Mouse (Mus musculus): ENCODE measurements around the gene Clpx.
"Not testable (repeated sequence)": the region's sequence is repeated elsewhere in the genome, so short reads cannot be mapped to it uniquely, and the experiment has no call there.

The Clpx gene

DNA sequence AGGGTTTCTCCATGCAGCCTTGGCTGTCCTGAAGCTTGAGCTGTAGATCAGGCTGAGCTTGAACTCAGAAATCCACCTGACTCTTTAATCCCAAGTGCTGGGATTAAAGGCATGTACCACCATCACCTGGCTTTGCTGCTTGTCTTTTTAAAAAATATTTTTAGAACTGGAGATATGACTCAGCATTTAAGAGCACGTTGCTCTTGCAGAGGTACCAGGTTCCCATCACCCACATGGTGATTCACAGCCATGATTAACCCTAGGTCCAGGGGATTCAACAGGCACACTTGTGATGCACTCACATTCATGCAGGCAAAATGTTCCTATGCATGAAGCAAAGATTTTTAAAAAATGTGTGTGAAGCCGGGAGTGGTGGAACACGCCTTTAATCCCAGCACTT, 1.6 kb upstream of the Clpx start:
- no peak for DNase-seq (ENCODE audit: low spot score in 2 of 2)

DNA sequence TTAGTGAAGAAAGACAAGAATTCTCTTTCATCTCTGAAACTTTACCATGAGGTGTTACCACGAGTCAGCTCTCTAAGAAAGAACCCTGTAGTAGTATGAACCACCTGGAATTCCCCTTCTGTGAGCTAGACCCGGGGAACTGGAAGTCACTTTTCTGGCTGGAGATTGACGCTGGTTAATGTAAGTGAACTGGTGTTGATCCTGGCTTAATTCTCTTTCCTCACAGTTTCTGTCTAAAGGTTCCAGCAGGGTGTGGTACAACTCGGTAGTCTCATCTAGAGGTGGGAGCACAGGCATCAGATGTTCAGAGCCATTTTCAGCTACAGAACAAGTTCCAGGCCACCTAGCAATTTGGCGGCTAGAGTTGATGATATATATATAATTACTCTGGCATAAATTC, 941 bp upstream of the Clpx start:
- DNase-seq (ENCODE audit: low spot score in 2 of 2) = no peak

DNA sequence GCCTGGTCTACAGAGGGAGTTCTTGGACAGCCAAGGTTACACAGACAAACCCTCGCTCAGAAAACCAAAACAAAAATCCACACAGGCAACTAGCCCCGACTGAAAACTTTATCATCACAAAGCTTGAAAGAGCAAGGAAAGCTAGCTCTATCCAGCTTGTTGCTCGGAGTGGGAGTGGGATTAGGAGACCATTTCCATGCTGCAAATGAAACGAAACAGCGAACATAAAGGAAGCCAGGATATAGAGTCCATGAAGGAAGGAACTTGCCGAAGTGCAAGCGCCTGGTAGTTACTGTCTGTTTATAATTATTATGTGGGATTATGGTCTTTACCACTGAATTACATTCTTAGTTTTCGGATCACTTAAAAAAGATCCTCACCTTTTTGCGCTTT, 484 bp upstream of the Clpx start:
- DNase-seq (ENCODE audit: low spot score in 2 of 2) = no peak

DNA sequence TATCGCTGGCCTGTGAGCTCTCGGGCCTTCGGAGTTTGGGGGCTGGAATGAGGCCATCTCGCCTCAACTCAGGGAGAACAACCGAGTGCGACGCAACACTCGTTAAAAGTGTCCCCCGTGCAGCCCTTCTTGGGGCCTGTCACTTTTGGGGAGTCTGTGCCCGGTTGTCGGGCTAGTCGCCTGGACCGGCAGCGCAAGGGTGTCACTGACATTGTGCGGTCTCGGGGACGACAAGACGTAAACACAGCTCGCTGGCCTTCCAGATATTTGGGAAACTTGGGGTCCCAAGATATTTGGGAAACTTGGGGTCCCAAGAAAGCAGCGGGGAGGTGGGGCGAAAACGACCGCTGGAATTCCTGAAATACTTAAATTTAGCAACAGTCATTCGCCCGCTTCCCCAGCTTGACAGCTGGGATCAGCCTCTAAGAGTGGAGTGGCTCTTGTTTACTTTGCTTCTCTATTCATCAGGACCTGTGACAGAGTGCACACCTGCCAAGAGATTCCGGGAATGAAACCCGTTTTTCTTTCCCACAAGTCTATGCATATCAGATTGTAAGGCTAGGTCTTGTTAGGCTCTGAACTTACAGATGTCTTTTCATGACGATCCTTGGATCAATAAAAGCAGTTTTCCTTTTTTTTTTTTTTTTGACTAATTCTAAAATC, 787 bp downstream of the Clpx start:
- DNase-seq (ENCODE audit: low spot score in 2 of 2) = no peak

DNA sequence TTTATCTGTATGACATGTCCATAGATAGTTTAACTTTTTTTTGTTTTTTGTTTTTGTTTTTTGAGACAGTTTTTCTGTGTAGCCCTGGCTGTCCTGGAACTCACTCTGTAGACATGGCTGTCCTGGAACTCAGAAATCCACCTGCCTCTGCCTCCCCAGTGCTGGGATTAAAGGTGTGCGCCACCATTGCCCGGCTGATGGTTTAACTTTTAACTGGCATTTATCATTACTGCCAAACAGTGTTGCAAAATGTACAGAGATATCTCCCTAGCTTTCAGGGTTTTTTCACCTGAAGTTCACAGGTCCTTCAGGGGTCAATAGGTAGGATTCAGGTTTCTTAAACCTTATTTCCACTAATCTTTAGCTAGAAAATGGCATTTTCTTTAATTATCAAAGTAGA, 3.0 kb downstream of the Clpx start:
- DNase-seq (ENCODE audit: low spot score in 2 of 2) = no peak

DNA sequence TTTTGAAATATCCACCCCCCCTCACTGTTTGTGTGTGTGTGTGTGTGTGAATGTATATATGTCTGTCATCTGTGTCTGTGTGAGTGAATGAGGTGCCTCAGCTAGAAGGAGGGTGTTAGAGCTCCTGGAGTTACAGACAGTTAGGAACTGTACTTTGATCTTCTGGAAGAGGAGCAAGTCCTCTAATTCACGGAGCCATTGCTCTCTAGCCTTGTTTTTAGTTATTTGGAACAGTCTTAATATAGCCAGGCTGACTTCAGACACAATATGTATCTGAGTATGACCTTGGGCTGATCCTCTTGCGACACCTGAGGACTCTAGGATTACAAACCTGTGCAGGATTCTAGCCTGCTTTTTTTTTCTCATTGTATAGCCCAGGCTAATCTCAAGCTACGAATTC, 4.7 kb downstream of the Clpx start:
- DNase-seq (ENCODE audit: low spot score in 2 of 2) = no peak

DNA sequence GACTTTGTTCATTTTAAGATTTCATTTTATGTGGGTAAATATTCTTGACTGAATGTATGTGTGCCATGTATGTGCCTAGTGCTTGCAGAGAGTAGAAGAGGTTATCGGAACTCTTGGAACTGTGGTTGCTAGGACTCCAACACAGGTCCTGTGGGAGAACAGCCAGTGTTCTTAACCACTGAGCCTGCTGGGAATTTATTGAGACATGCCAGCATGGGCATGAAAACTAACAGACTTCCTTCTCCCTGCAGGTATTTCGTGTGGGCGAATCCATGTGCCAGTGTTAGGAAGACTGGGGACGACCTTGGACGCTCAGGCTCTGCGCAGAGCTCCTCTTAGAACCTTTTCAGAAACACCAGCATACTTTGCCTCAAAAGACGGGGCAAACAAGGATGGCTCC, 5.6 kb downstream of the Clpx start:
- DNase-seq (ENCODE audit: low spot score in 2 of 2) = no peak

DNA sequence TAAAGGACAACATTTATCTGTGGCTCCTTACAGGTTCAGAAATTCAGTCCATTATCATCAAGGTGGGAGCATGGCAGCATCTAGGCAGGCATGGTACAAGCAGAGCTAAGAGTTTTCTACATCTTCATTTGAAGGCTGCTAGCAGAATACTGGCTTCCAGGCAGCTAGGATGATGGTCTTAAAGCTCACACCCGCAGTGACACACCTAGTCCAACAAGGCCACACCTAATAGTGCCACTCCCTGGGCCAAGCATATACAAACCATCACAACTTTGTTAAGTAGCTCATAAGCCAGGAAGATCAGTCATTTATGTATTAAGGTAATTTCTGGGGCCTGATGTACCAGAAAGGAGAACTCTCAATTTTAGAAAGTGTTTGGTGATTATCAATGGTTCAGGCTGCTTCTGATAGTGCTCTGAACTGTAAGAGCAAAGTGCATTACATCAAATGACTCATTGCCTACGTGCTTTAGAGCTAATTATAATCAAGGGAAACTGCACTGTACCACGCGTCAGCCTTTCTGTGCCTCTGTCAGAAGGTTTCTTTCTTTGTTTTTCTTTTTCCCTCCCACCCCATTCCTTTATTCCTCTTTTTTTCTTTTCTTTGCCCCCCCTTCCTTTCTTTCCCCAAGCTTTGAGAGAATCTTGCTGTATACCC, 8.4 kb downstream of the Clpx start:
- no peak for DNase-seq (ENCODE audit: low spot score in 2 of 2)

DNA sequence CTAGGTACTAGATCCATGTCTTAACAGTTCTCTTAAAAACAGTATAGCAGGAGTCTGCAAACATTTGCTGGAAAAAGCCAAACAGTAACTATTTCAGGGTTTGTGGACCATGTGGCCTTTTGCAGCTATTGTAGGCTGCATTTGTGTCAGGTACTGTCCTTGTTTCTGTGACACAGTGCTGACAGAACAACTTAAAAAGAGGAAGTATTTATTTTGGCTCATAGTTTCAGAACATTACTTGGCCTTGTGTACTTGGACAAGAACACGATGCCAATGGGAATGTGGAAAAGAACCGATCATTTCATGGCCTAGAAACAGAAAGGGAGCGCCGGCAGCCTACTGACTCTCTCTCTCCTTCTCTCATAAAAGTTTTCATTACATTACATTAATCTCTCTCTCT, 9.5 kb downstream of the Clpx start:
- DNase-seq (ENCODE audit: low spot score in 2 of 2) = no peak

DNA sequence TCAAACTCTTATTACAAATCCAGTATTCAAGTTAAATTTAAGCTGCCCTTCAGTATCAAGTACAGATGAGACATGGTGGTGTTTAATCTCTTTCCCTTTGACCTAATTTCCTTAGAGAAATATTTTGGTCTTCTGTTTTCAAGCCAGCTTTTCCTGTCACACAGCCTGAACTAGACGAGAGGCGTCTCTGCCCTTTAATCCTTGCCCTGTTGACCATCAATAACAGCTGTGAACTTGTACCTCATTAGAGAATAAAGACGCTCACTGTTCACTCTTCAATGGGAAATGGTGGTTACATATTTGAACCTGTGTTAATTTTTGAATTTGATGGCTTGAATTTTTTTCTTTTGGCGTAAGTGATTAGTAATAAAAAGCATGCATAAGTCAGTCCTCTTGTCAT, 10.2 kb downstream of the Clpx start:
- DNase-seq (ENCODE audit: low spot score in 2 of 2) = no peak

DNA sequence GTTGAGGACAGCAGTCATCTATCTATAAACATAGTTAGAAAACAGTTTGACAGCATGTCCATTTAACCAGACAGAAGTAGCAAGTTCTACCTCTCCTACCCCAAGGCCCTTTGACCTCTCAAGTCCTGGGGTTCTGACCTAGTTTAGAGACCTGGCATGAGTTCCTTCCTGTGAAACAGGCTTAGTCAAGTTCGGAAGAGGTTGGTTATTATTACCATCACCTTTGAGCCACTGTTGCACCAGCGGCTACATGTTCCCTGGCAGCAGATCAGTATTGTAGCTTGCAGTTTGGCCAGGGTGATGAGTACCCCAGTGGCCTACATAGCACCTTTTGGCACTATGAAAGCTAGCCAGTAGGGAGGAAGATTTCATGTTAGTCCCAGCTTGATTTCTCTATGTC, 12.6 kb downstream of the Clpx start:
- DNase-seq (ENCODE audit: low spot score in 2 of 2) = no peak

DNA sequence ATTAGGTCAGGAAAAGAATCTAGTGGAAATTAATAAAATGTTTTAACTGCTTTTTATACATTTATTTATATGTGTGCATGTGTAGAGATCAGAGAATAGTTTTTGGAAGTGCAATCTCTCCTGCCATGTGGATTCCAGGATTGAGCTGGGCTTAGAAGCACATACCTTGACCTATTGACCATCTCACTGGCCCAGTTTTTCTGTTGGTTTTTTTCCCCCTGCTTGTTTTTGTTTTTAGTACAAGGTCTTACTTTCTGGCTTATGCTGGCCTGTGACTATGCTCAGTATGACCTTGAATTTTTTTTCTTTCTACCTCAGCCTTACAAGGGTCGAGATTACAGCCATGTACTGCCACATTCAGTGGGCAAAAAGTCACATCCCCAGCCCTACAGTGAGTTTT, 14.0 kb downstream of the Clpx start:
- DNase-seq (ENCODE audit: low spot score in 2 of 2) = no peak

DNA sequence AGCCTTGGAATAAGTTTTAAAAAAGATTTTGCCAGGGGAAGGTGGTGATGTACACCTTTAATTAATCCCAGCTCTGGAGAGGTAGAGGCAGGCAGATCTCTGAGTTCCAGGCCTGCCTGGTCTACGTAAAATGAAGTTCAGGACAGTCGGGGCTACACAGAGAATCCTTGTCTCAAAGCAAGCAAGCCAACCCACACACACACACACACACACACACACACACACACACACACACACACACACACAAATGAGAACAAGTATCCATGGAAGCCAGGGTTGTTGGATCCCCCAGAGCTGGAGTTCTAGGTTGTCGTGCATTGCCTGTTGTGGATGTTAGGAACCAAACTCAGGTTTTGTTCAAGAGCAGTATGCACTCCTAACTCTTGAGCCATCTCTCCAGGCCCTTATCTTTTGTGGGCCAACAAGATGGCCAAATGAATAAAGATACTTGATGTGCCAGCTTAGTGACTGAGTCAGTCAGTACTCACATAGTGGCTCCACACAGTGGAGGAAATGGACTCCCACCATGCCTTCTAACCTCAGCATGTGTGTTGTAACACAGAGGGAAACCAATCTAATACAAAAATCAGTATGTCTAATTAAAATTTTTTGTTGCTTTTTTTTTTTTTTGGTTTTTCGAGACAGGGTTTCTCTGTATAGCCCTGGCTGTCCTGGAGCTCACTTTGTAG, 18.8 kb downstream of the Clpx start:
- DNase-seq (ENCODE audit: low spot score in 2 of 2) = no peak

DNA sequence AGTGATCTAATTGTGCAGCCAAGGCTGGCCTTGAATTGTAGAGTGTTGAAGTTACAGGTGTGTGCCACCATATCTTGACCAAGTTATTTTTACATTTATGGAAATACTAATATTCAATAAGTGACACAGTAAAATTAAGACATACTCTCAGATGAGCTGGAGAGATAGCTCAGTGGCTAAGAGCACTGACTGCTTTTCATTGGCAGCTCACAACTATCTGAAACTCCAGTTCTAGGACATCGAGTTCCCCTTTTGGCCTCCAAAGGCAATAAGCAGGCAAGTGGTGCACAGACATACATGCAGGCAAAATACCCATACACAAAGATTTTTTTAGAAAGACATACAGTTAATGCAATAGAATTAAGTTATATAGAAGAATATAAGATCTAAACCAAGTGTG, 19.8 kb downstream of the Clpx start:
- no peak for DNase-seq (ENCODE audit: low spot score in 2 of 2)

DNA sequence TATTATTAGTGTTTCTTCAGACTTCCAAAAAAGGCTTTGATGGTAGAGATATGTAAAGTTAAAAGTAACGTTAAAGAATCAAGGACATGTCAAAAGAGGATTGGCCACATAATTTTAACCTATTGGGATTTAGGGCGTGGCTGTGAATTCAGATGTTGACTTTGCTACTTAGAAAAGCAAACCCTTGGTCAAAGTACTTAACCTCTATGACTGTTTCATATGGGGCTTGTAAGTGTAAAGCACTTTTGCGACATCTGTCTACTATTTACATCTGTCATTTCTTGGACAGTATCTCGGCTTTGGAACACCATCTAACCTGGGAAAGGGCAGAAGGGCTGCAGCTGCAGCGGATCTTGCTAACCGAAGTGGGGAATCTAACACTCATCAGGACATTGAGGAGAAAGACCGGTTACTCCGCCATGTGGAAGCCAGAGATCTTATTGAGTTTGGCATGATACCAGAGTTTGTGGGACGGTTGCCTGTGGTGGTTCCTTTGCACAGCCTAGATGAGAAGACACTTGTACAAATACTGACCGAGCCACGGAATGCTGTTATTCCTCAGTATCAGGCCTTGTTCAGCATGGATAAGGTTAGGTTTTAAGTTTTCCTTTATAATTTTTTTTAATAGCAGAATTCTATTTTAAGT, 28.3 kb downstream of the Clpx start:
- DNase-seq (ENCODE audit: low spot score in 2 of 2) = no peak

DNA sequence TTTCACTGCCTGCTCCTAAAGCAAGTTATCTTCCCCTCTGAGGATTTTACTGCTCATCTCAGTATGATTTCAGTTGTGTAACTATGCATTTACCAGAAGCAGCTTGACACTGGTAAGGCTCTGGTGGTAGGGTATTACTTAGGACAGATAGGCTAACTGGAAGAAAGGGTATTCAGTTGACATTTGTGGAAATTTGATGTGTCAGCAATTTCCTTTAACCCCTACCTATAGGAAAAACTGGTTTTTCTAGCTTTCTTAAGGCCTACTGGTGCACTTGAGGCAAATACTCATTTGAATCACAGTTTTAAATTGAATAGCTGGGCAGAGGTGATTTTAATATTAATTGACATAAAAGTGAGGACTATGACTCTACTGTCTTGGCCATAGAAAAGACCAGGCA, 31.9 kb downstream of the Clpx start:
- no peak for DNase-seq (ENCODE audit: low spot score in 2 of 2)

DNA sequence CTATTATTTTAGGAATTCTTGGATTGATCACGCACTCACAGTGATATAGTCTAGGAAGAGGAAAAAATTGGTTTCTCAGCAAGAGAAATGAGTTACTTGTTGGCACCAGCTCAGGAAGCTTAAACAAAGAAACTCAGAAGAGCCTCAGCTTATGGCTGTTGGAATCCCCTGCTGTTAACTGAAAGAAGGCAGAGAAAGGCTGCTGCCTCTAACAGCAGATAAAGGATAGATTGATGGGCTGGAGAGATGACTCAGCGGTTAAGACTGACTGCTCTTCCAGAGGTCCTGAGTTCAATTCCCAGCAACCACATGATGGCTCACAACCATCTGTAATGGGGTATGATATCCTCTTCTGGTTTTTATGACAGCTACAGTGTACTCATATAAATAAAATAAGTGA, 33.3 kb downstream of the Clpx start:
- DNase-seq (ENCODE audit: low spot score in 2 of 2) = no peak

DNA sequence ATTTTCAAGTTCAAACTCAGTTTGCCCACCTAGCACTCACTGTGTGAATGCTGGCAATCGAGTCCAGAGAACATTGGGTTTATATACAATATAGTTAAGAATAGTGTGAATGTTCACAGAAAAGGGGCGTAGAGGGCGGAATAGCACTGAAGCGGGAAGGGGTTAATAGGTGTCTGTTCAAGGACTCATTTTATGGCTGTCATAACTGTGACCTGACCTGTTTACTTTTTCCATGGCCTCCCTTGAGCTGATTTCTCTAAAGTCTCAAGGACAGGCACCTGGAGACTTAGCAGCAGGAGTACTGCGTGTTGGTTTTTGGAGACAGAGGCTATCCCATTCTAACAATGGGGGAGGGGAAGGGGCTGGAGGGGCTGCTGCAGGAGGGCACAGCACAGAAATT, 39.9 kb downstream of the Clpx start:
- DNase-seq (ENCODE audit: low spot score in 2 of 2) = no peak

DNA sequence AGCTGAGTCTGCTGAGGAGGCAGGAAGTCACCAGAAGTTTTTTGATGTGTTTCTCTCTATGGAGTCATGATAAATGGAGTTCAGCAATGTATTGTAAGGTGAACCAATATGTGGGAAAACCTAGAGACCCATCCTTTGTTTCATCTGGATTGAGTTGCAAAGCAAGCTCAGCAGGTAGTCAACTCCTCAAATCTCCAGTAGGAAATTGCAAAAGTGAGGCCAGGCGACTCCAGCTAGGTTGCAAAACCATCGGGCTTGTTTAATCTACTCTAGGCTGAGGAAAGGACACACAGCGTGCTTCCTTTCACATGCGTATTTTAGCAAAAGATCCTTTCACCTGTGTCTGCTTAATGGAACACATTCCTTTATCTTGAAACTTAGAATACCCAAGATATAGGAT, 45.1 kb downstream of the Clpx start:
- DNase-seq (ENCODE audit: low spot score in 2 of 2) = no peak

DNA sequence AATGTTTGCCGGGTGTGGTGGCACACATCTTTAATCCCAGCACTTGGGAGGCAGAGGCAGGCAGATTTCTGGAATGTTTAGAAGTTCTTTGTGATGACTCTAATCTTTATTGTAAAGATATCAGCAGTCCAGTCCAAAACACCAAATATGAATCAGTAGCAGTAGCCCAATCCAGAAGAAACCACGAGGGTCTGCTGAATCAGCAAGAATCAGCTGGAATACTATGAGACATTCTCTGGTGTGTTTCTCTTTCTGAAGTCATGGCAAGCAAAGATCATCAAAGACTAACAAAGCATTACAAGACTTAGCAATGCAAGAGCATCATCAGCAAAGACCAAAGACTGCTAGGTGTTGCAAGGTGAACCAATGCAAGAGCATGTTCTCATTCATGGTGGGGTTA, 46.4 kb downstream of the Clpx start:
- DNase-seq (ENCODE audit: low spot score in 2 of 2) = no peak

DNA sequence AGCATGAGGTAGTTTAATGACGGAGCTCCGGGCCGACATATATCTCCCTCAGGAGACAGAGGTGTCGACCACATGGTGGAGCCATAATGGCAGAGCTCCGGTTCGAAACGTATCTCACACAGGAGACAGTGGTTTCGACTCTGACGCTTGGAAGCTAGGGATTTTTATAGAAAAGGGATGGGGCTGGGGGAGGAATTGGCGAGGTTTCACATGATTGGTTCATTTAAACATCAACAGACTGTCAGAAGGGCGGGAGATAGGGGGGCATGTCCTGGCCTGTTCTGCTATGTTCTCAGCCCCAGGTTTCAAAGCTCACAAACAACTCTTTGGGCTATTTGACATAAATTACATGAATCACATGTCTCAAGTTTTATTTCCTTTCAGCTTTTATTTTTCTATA, 51.4 kb downstream of the Clpx start:
- DNase-seq (ENCODE audit: low spot score in 2 of 2) = not testable (repeated sequence)

DNA sequence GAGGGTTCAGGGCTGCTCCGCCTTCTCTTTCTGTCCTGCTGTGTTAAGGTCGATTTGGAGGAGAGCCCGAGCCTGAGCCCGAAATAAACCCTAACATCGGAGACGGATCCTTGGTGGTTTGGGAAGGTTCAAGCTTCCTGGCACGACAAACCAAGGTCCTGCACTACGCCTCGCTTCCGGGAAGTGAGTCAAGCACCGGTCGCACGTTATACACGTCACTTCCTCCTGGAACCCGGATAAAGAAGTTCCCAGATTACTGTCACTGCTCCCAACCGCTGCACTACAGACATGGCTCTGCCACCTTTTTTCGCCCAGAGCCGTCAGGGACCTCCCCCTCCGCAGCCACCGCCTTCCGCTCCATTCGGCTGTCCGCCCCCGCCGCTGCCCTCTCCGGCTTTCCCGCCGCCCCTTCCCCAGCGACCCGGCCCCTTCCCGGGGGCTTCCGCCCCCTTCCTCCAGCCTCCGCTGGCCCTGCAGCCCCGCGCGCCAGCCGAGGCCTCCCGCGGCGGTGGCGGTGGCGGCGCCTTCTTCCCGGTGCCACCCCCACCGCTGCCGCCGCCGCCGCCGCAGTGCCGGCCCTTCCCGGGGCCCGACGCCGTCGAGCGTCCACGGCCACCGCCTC, 51.9 kb downstream of the Clpx start, which contains the start of gene Pdcd7:
Pdcd7 (plus strand) TSS at position 251 of the 622 bp plus-strand sequence.
- peak; percentile 89 to 93 for DNase-seq (ENCODE audit: low spot score in 2 of 2)
